Mouse (Mus musculus) fat pad, adult 2 months (tissue): Measurements from ENCODE around the gene Larp1b.
A peak's percentile ranks its signal among the peaks of the same experiment; 100 is the strongest.
"Not testable (repeated sequence)": the region's sequence is repeated elsewhere in the genome, so short reads cannot be mapped to it uniquely, and the experiment has no call there.

ENCODE experiments used
- DNase-seq: peaks from one replicate; pipeline ENCODE4 v3.0.0-alpha.2; 2011; ENCODE audit warnings: low read depth, low spot score; ENCODE audit errors: extremely low read depth

Gene Larp1b

GRCm38 (mm10) chr3:40949170-40949902 lies at the start of gene Larp1b:
Gene Larp1b (plus strand): TSS chr3:40949828.
- DNase-seq, result peak; percentile 31

- not testable (repeated sequence) for DNase-seq
These were observed 47.2 kb upstream of the Larp1b start, which contains the start of gene 1700034I23Rik for GRCm38 (mm10) chr3:40902443-40902842. Gene 1700034I23Rik (minus strand): TSS chr3:40902543.

- no peak for DNase-seq
These were observed 11.4 kb upstream of the Larp1b start for GRCm38 (mm10) chr3:40938189-40938588.

GRCm38 (mm10) chr3:40938592-40938991 lies 11.0 kb upstream of the Larp1b start:
- DNase-seq, result no peak

GRCm38 (mm10) chr3:40939019-40939418 lies 10.6 kb upstream of the Larp1b start:
- DNase-seq, result no peak

GRCm38 (mm10) chr3:40949903-40950600 lies 424 bp downstream of the Larp1b start:
- DNase-seq, result no peak

- no peak for DNase-seq
These were observed 1.1 kb downstream of the Larp1b start for GRCm38 (mm10) chr3:40950601-40951201.

GRCm38 (mm10) chr3:40951365-40951764 lies 1.7 kb downstream of the Larp1b start:
- no peak for DNase-seq

- no peak for DNase-seq
These were observed 3.0 kb downstream of the Larp1b start for GRCm38 (mm10) chr3:40952606-40953005.

GRCm38 (mm10) chr3:40954792-40955191 lies 5.2 kb downstream of the Larp1b start:
- DNase-seq, result no peak

- no peak for DNase-seq
These were observed 9.2 kb downstream of the Larp1b start for GRCm38 (mm10) chr3:40958831-40959230.

GRCm38 (mm10) chr3:40980758-40981157 lies 31.1 kb downstream of the Larp1b start:
- no peak for DNase-seq

- no peak for DNase-seq
These were observed 37.9 kb downstream of the Larp1b start for GRCm38 (mm10) chr3:40987539-40987938.

GRCm38 (mm10) chr3:40988722-40989121 lies 39.1 kb downstream of the Larp1b start:
- DNase-seq, result no peak

- no peak for DNase-seq
These were observed 41.9 kb downstream of the Larp1b start for GRCm38 (mm10) chr3:40991541-40991940.

GRCm38 (mm10) chr3:40995161-40995560 lies 45.5 kb downstream of the Larp1b start:
- DNase-seq, result peak; percentile 33

GRCm38 (mm10) chr3:41009315-41009714 lies 59.7 kb downstream of the Larp1b start:
- no peak for DNase-seq

GRCm38 (mm10) chr3:41009990-41010389 lies 60.4 kb downstream of the Larp1b start:
- no peak for DNase-seq

GRCm38 (mm10) chr3:41010701-41011100 lies 61.1 kb downstream of the Larp1b start:
- DNase-seq, result no peak

- DNase-seq, result no peak
These were observed 62.8 kb downstream of the Larp1b start for GRCm38 (mm10) chr3:41012451-41012850.

- DNase-seq, result no peak
These were observed 65.3 kb downstream of the Larp1b start for GRCm38 (mm10) chr3:41014946-41015345.
